Mouse (Mus musculus) lung, embryonic 15.5 days (tissue): Measurements from ENCODE around the gene Mapkapk3. TPM values are rescaled to one million over a fixed set of nuclear protein-coding genes. Genes with fewer than 3 reads are reported as not detected.

ENCODE experiments used
- ATAC-seq: fragments of 200-750 bp; cut with Nextera tagmentation; 2 replicates; pipeline ENCODE4 v1.8.0; 2017; ENCODE audit warnings: moderate number of reproducible peaks, borderline replicate concordance; ENCODE audit not compliant: low FRiP score, low TSS enrichment; ENCODE audit errors: extremely low read depth
- H3K27ac ChIP-seq: fragments of 300-500 bp; sonication (generic); 2 replicates; pipeline ENCODE4 v1.5.1; 2015; ENCODE audit warnings: moderate library complexity, mild to moderate bottlenecking, inconsistent platforms
- H3K27me3 ChIP-seq: fragments of 300-500 bp; sonication (generic); 2 replicates; pipeline ENCODE4 v1.6.1; 2015; ENCODE audit warnings: inconsistent platforms
- H3K36me3 ChIP-seq: fragments of 300-500 bp; sonication (generic); 2 replicates; pipeline ENCODE4 v1.6.1; 2015; ENCODE audit warnings: inconsistent platforms
- H3K4me1 ChIP-seq: fragments of 300-500 bp; sonication (generic); 2 replicates; pipeline ENCODE4 v1.6.1; 2015; ENCODE audit warnings: inconsistent platforms
- H3K4me2 ChIP-seq: fragments of 300-500 bp; sonication (generic); 2 replicates; pipeline ENCODE4 v1.6.1; 2015; ENCODE audit warnings: inconsistent platforms, mild to moderate bottlenecking, moderate library complexity
- H3K4me3 ChIP-seq: fragments of 300-500 bp; sonication (generic); 2 replicates; pipeline ENCODE4 v1.5.1; 2015; ENCODE audit warnings: mild to moderate bottlenecking, inconsistent platforms
- H3K9ac ChIP-seq: fragments of 300-500 bp; sonication (generic); 2 replicates; pipeline ENCODE4 v1.6.1; 2015; ENCODE audit warnings: inconsistent platforms
- H3K9me3 ChIP-seq: fragments of 300-500 bp; sonication (generic); 2 replicates; pipeline ENCODE4 v1.6.1; 2016; ENCODE audit warnings: inconsistent platforms
- WGBS: fragments of 180-500 bp; shearing (Covaris S2); methylation state at CpG from one replicate; pipeline ENCODE4 v1.1.7; 2015; 5-methylcytosine and 5-hydroxymethylcytosine counted together
- microRNA-seq: library from miRNA; unstranded; fragments of <30 nt; microRNA quantifications from one replicate; pipeline ENCODE4, GENCODE M21; 2016
- polyA plus RNA-seq: library from polyadenylated mRNA; unstranded; fragments of >200 nt; fragmentation: Nextera tagmentation; extraction: Ambion mirVana; gene quantifications from 2 replicates; pipeline ENCODE4 v1.2.1, GENCODE M21; 2015

Gene Mapkapk3
- polyA plus RNA-seq, 1 experiment from 2014 or later: 17.8 TPM

GRCm38 (mm10) chr9:107231539-107232139 is 58.0 kb downstream of the Mapkapk3 start, which contains the start of gene Dock3:
Gene Dock3 (minus strand): TSS chr9:107231909.
- Histone ChIP-seq H3K9me3 (no peaks in the 10 kb centered on the region), H3K27ac (no peak within 1 kb of the TSS), H3K4me1 (peaks cover 12% of the 10 kb centered on the region), H3K27me3 (peaks cover 93% of the 10 kb centered on the region), H3K4me2 (peak within 1 kb of the TSS; percentile 96), H3K4me3 (peak within 1 kb of the TSS; percentile 53), H3K9ac (peak within 1 kb of the TSS; percentile 13; the same call in 1 of the 2 replicates), H3K36me3 (no peaks in the 10 kb centered on the region)
- 1% methylated on average over 82 of the region's 87 CpGs for whole genome bisulfite sequencing
- ATAC-seq: peak; percentile 85; the same call in 1 of the 2 replicates

DNA sequence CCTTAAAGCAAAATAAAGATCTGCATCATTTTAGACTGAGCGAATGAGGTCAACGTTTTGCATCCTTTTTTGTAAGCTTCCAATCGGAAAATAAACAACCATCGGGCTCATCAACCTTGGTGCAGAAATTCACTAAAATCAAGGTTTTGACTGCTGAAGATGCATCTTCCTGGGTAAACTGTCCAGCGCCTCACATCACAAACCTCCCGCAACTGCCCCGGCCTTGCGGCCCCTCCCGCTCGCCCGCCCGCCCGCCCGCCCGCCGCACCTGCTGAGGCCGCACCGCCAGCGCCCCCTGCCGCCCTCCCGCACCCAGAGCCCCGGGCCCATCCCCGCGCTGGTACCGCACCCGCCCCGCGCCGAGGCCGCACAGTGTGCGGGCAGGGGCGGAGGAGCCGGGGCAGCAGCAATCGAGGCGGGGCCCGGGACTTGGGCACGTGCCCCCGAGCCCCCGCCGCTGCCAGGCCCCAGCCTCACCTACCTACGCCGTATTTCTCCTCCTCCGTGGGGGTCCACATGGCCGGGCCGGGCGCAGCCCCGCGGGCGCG is 58.6 kb downstream of the Mapkapk3 start:
- Histone ChIP-seq H3K9ac (no peak overlapping the region; the same call in 1 of the 2 replicates), H3K4me3 (peak overlapping the region; percentile 53), H3K27ac (no peak overlapping the region), H3K9me3 (no peaks in the 10 kb centered on the region), H3K4me2 (peak overlapping the region; percentile 96), H3K27me3 (peaks cover 92% of the 10 kb centered on the region), H3K4me1 (peaks cover 12% of the 10 kb centered on the region), H3K36me3 (no peaks in the 10 kb centered on the region)
- peak; percentile 39; the same call in 1 of the 2 replicates for ATAC-seq
- 2% methylated on average over 44 of the region's 50 CpGs for WGBS

GRCm38 (mm10) chr9:107224597-107224996 is 65.1 kb downstream of the Mapkapk3 start:
- no peak for ATAC-seq
- Histone ChIP-seq H3K27ac (no peak overlapping the region), H3K36me3 (no peaks in the 10 kb centered on the region), H3K4me3 (no peak overlapping the region), H3K4me2 (no peak overlapping the region), H3K9me3 (no peaks in the 10 kb centered on the region), H3K27me3 (peaks cover 42% of the 10 kb centered on the region), H3K9ac (no peak overlapping the region), H3K4me1 (no peaks in the 10 kb centered on the region)
- 70% methylated on average over 1 of the region's 1 CpGs for WGBS

Small RNAs within 50 kb of the gene (microRNA-seq; reads per million reads assigned to microRNA genes)
- not detected for gene Gm22238

Other genes starting within 250 kb of the Mapkapk3 start
- 0.27 and 0.29 TPM in 2 replicates for gene Dock3, start 58.0 kb downstream of the Mapkapk3 start, polyA plus RNA-seq
- gene Cish, start 6.1 kb upstream of the Mapkapk3 start, polyA plus RNA-seq: 15.4 and 16.4 TPM in 2 replicates
- gene Hemk1, start 48.5 kb upstream of the Mapkapk3 start, polyA plus RNA-seq: 9.7 and 11.4 TPM in 2 replicates
- 0.47 and 0.79 TPM in 2 replicates for gene 6430571L13Rik, start 50.7 kb upstream of the Mapkapk3 start, polyA plus RNA-seq
- 0.30 and 0.42 TPM in 2 replicates for gene Cacna2d2, start 109.7 kb upstream of the Mapkapk3 start, polyA plus RNA-seq
- gene Tmem115, start 244.1 kb upstream of the Mapkapk3 start, polyA plus RNA-seq: 39.7 and 42.7 TPM in 2 replicates